Mouse (Mus musculus) naive thymus-derived CD4-positive, alpha-beta T cell, adult 2 months (primary cell): ENCODE results near the gene Nrros.

ENCODE experiments used
- DNase-seq: peaks from one replicate; pipeline ENCODE4 v3.0.0-alpha.2; 2011; ENCODE audit warnings: low read depth

Nrros gene

GRCm38 (mm10) chr16:32163392-32163791, 2.0 kb downstream of the Nrros start:
- peak; percentile 64 for DNase-seq

GRCm38 (mm10) chr16:32160742-32161323, 4.6 kb downstream of the Nrros start:
- DNase-seq: peak; percentile 44

- no peak for DNase-seq
Observed at GRCm38 (mm10) chr16:32158966-32159365, 6.4 kb downstream of the Nrros start.

GRCm38 (mm10) chr16:32157369-32157768, 8.0 kb downstream of the Nrros start:
- DNase-seq: no peak

GRCm38 (mm10) chr16:32156719-32157118, 8.7 kb downstream of the Nrros start:
- DNase-seq: no peak

- DNase-seq: no peak
Observed at GRCm38 (mm10) chr16:32154437-32154836, 11.0 kb downstream of the Nrros start.

GRCm38 (mm10) chr16:32153976-32154375, 11.4 kb downstream of the Nrros start:
- DNase-seq: no peak

GRCm38 (mm10) chr16:32147589-32148207, 17.7 kb downstream of the Nrros start:
- no peak for DNase-seq

GRCm38 (mm10) chr16:32144592-32144991, 20.8 kb downstream of the Nrros start:
- DNase-seq: no peak

GRCm38 (mm10) chr16:32143766-32144165, 21.6 kb downstream of the Nrros start:
- no peak for DNase-seq

GRCm38 (mm10) chr16:32138954-32139353, 26.4 kb downstream of the Nrros start:
- no peak for DNase-seq

GRCm38 (mm10) chr16:32135842-32136357, 29.5 kb downstream of the Nrros start:
- DNase-seq: no peak

- DNase-seq: no peak
Observed at GRCm38 (mm10) chr16:32133148-32133547, 32.2 kb downstream of the Nrros start.

GRCm38 (mm10) chr16:32130190-32130826, 35.1 kb downstream of the Nrros start:
- DNase-seq: peak; percentile 87

- peak; percentile 65 for DNase-seq
Observed at GRCm38 (mm10) chr16:32129449-32130189, 35.8 kb downstream of the Nrros start.

GRCm38 (mm10) chr16:32127046-32127445, 38.3 kb downstream of the Nrros start:
- DNase-seq: no peak

- DNase-seq: no peak
Observed at GRCm38 (mm10) chr16:32125364-32125763, 40.0 kb downstream of the Nrros start.

GRCm38 (mm10) chr16:32124444-32125335, 40.7 kb downstream of the Nrros start:
- no peak for DNase-seq

GRCm38 (mm10) chr16:32124020-32124419, 41.4 kb downstream of the Nrros start:
- DNase-seq: no peak

- no peak for DNase-seq
Observed at GRCm38 (mm10) chr16:32120454-32120853, 44.9 kb downstream of the Nrros start.

- DNase-seq: no peak
Observed at GRCm38 (mm10) chr16:32116186-32116585, 49.2 kb downstream of the Nrros start.

GRCm38 (mm10) chr16:32115781-32116180, 49.6 kb downstream of the Nrros start:
- no peak for DNase-seq
